Mouse (Mus musculus) brain, adult 2 months (tissue): ENCODE results near the gene Entpd8.

Experiments
- DNase-seq: peaks from one replicate; pipeline ENCODE4 v3.0.0; 2011; ENCODE audit warnings: low read depth, low spot score

The Entpd8 gene

GRCm38 (mm10) chr2:25080076-25080475, at the start of gene Entpd8:
Gene Entpd8, plus strand, starts transcription at chr2:25080304.
- no peak for DNase-seq

- DNase-seq: no peak
Measured at GRCm38 (mm10) chr2:25034994-25035393, 45.1 kb upstream of the Entpd8 start.

GRCm38 (mm10) chr2:25040089-25040488, 40.0 kb upstream of the Entpd8 start:
- no peak for DNase-seq

- DNase-seq: peak; percentile 94
Measured at GRCm38 (mm10) chr2:25050921-25051320, 29.2 kb upstream of the Entpd8 start.

GRCm38 (mm10) chr2:25051450-25051849, 28.7 kb upstream of the Entpd8 start:
- DNase-seq: no peak

- no peak for DNase-seq
Measured at GRCm38 (mm10) chr2:25053101-25053500, 27.0 kb upstream of the Entpd8 start.

- peak; percentile 93 for DNase-seq
Measured at GRCm38 (mm10) chr2:25054221-25055067, 25.7 kb upstream of the Entpd8 start, which contains the start of gene Nsmf. Gene Nsmf, plus strand, starts transcription at chr2:25054355.

GRCm38 (mm10) chr2:25055068-25055405, 25.1 kb upstream of the Entpd8 start:
- DNase-seq: peak; percentile 85

GRCm38 (mm10) chr2:25055409-25056155, 24.5 kb upstream of the Entpd8 start:
- no peak for DNase-seq

GRCm38 (mm10) chr2:25058926-25059325, 21.2 kb upstream of the Entpd8 start:
- no peak for DNase-seq

- no peak for DNase-seq
Measured at GRCm38 (mm10) chr2:25063523-25063922, 16.6 kb upstream of the Entpd8 start.

- no peak for DNase-seq
Measured at GRCm38 (mm10) chr2:25064285-25064684, 15.8 kb upstream of the Entpd8 start.

GRCm38 (mm10) chr2:25065537-25065936, 14.6 kb upstream of the Entpd8 start:
- no peak for DNase-seq

GRCm38 (mm10) chr2:25066552-25066951, 13.6 kb upstream of the Entpd8 start:
- DNase-seq: no peak

- DNase-seq: no peak
Measured at GRCm38 (mm10) chr2:25069537-25069936, 10.6 kb upstream of the Entpd8 start.

- DNase-seq: no peak
Measured at GRCm38 (mm10) chr2:25072398-25072797, 7.7 kb upstream of the Entpd8 start.

GRCm38 (mm10) chr2:25075506-25075905, 4.6 kb upstream of the Entpd8 start:
- DNase-seq: no peak

- DNase-seq: no peak
Measured at GRCm38 (mm10) chr2:25078967-25079366, 1.1 kb upstream of the Entpd8 start.

- no peak for DNase-seq
Measured at GRCm38 (mm10) chr2:25083697-25084096, 3.6 kb downstream of the Entpd8 start.

GRCm38 (mm10) chr2:25085571-25085970, 5.5 kb downstream of the Entpd8 start:
- no peak for DNase-seq

- no peak for DNase-seq
Measured at GRCm38 (mm10) chr2:25087842-25088241, 7.7 kb downstream of the Entpd8 start.

- DNase-seq: no peak
Measured at GRCm38 (mm10) chr2:25088636-25089035, 8.5 kb downstream of the Entpd8 start.

- DNase-seq: no peak
Measured at GRCm38 (mm10) chr2:25094785-25095108, 14.6 kb downstream of the Entpd8 start.
